Mouse (Mus musculus) small intestine, adult 2 months (tissue): ENCODE data around the gene Tmem52b.

Experiments used
- CTCF ChIP-seq: fragments of 200-500 bp; IDR thresholded peaks from 2 replicates; pipeline ENCODE4 v1.5.1; 2012; ENCODE audit warnings: low read depth, mild to moderate bottlenecking, control low read depth, inconsistent platforms, low read length, moderate library complexity, mixed read lengths; ENCODE audit not compliant: insufficient replicate concordance, insufficient read length; ENCODE audit errors: extremely low read depth
- POLR2A ChIP-seq: fragments of 200-500 bp; IDR thresholded peaks from 2 replicates; pipeline ENCODE4 v1.6.1; 2012; ENCODE audit warnings: low read depth, mild to moderate bottlenecking, control low read depth, inconsistent platforms, low read length, moderate library complexity

DNA sequence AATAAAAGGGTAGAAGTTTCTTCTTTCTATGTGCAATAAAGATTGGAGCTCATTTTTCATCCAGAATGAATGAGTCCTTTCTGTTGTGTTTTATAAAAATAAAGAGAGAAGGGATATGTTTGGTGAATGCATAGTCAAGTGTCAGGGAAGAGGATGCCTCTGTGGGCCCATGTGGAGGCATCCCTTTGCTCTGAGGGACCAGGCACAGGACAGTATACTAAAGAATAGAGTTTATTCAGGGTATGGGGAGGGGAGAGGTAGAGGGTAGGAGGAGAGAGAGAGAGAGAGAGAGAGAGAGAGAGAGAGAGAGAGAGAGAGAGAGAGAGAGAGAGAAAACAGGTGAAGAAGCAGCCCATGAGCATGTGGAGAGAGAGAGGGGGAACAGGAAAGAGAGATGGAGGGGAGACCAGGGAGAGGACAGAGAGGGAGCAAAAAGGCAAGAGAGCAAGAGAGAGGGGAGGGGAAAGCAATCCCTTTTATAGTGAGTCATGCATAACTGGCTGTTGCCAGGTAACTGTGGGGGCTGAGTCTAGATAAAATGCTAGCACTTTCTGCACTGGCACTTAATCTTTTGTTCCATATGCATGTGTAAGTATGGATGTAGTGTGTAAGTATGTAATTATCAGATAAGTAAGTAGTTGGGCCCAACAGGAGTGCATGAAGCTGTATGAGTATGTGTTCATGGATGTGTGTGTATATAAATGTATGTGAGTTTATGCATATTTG is 45.1 kb downstream of the Tmem52b start:
- TF ChIP-seq CTCF (no peak), POLR2A (no peak)
